Mouse (Mus musculus): ENCODE data around the gene Sptlc2. TPM values are rescaled to one million over a fixed set of nuclear protein-coding genes. Genes with fewer than 3 reads are reported as not detected.

The Sptlc2 gene
- total and polyA plus RNA-seq, 2 experiments from 2014 or later, result 32.8 to 86.9 TPM

DNA sequence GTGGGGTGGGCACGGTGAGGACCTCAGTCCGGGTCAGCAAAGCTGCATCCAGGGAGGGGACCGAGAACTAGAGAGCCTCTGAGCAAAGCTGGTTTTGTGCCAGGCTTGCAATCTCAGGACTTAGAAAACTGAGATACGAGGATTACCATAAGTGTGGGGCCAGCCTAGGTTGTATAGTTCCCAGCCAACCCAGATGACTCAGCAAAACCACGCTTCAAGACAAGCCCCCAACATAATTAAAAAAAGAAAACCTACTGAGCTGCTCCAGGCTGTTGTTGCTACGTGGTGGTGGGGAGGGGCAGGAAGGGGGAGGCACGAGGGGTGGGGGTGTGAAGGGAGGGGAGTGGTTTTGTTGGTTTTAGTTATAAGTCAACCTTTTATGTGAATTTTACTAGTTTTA is 22.8 kb upstream of the Sptlc2 start:
- Histone ChIP-seq H3K36me3 (ENCODE audit: insufficient read depth, low read length) (no peaks in the 10 kb centered on the region), H3K4me1 (ENCODE audit: insufficient read depth, low read length) (no peaks in the 10 kb centered on the region), H3K4me3 (ENCODE audit: low read length) (no peak overlapping the region), H3K4me2 (ENCODE audit: low read depth, low read length) (no peak overlapping the region), H3K9me3 (ENCODE audit: low read length) (no peaks in the 10 kb centered on the region), H3K27ac (no peak overlapping the region), H3K27me3 (ENCODE audit: insufficient read depth, low read length) (no peaks in the 10 kb centered on the region), H3K9ac (replicated peaks; ENCODE audit: low read length) (no peak overlapping the region)
- no peak for TF ChIP-seq CTCF (IDR thresholded peaks at IDR 0.05; ENCODE audit: low read depth)
- DNase-seq (ENCODE audit: low spot score) (no peak), ATAC-seq (no peak)
- WGBS, result 56% methylated on average over 7 of the region's 7 CpGs

DNA sequence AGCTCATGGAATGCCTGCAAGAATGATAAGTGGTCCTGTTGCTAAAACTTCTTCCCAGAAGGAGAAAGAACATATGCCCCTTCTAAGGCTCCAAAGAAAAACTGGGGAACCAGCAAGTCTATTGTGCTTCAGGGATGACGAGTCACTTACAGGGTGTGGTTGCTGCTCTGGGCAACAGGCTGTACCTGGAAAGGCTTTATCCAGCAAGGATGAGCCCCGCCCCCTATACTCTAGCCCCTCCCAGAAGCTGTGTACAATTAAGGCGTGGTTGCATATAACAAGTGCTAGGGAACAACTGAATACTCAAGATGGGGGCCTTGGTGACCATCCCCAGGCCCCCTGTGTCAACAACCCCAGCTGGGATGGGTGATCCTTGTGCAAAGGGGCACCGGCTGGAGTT is 21.0 kb upstream of the Sptlc2 start:
- no peaks in the 10 kb centered on the region for H3K36me3 ChIP-seq (ENCODE audit: insufficient read depth, low read length)
- WGBS, result 85% methylated on average over 4 of the region's 4 CpGs
- no peak for ATAC-seq

DNA sequence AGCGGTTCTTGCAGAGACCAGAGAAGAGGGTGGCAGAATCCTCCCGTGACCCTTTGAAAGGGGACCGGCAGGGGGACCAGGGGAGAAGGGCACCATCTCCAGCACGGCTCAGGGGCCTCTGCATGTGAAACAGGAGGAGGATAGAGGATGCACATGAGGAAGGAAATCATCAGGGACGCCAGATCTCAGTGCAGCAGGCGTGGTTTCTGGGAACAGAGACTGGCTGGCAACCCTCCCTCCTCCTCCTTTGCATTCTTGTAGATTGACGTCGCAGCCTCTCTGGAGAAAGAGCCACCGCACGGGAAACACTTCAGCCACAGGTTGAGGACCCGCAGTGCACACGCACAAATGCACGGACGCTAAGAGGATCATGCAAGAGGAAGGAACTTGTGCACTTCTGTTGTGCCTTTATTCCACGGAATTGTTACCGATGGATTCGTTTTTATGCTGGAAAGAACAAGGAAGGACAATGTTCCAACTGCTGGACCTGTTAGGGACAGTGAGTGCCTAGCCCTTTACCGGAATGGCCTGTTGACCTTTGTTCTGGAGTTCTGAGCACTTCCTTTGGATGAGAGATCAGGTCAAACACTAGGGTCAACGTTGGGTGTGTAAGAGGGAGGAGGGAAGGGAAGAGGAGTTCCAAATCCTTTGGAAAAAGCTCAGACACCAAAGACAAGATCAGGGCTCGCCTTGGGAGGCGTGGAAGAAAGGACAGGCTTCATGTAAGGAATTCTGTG is 19.9 kb upstream of the Sptlc2 start:
- Histone ChIP-seq H3K27ac (no peak overlapping the region), H3K27me3 (ENCODE audit: insufficient read depth, low read length) (no peaks in the 10 kb centered on the region), H3K9ac (replicated peaks; ENCODE audit: low read length) (no peak overlapping the region), H3K4me3 (ENCODE audit: low read length) (no peak overlapping the region), H3K4me1 (ENCODE audit: insufficient read depth, low read length) (no peaks in the 10 kb centered on the region), H3K36me3 (ENCODE audit: insufficient read depth, low read length) (no peaks in the 10 kb centered on the region), H3K4me2 (ENCODE audit: low read depth, low read length) (peak overlapping the region; percentile 29), H3K9me3 (ENCODE audit: low read length) (no peaks in the 10 kb centered on the region)
- DNase-seq (ENCODE audit: low spot score), result no peak
- WGBS, result 37% methylated on average over 21 of the region's 21 CpGs
- no peak for ATAC-seq
- no peak for TF ChIP-seq CTCF (IDR thresholded peaks at IDR 0.05; ENCODE audit: low read depth)

More for the DNA sequence above, 21.0 kb upstream of the Sptlc2 start:
- Histone ChIP-seq H3K27me3 (ENCODE audit: insufficient read depth, low read length) (no peaks in the 10 kb centered on the region), H3K27ac (no peak overlapping the region), H3K4me2 (ENCODE audit: low read depth, low read length) (no peak overlapping the region), H3K4me3 (ENCODE audit: low read length) (no peak overlapping the region), H3K9me3 (ENCODE audit: low read length) (no peaks in the 10 kb centered on the region), H3K4me1 (ENCODE audit: insufficient read depth, low read length) (no peaks in the 10 kb centered on the region), H3K9ac (replicated peaks; ENCODE audit: low read length) (no peak overlapping the region)
- DNase-seq (ENCODE audit: low spot score), result no peak
- no peak for TF ChIP-seq CTCF (IDR thresholded peaks at IDR 0.05; ENCODE audit: low read depth)

DNA sequence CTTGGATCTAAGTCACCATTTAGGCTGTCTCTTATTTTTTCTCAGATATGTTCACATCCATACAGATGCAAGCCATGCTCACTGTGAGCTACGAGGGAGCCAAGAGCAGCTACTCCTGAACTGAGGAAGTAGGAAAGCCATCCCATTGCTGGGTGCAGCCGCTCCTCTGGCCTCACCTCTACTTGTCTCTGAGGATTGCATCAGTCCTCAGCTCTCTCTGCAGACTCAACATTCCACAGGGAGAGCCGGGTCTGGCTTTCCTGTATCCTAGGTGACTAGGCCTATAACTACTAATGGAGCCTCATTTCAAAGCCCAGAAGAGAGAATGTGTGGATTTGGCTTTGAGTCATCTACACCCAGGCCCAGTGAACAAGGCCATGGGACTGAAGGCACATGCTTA is 17.6 kb upstream of the Sptlc2 start:
- no peaks in the 10 kb centered on the region for H3K4me1 ChIP-seq (ENCODE audit: insufficient read depth, low read length)
- no peak overlapping the region for H3K27ac ChIP-seq
- ATAC-seq (no peak), DNase-seq (ENCODE audit: low spot score) (no peak)
- WGBS, result 69% methylated on average over 3 of the region's 3 CpGs
- no peak for TF ChIP-seq CTCF (IDR thresholded peaks at IDR 0.05; ENCODE audit: low read depth)
- H3K36me3 ChIP-seq (ENCODE audit: insufficient read depth, low read length), result no peaks in the 10 kb centered on the region
- no peak overlapping the region for H3K9ac ChIP-seq (replicated peaks; ENCODE audit: low read length)
- H3K4me2 ChIP-seq (ENCODE audit: low read depth, low read length), result no peak overlapping the region
- no peaks in the 10 kb centered on the region for H3K27me3 ChIP-seq (ENCODE audit: insufficient read depth, low read length)
- H3K9me3 ChIP-seq (ENCODE audit: low read length), result no peaks in the 10 kb centered on the region
- H3K4me3 ChIP-seq (ENCODE audit: low read length), result no peak overlapping the region

DNA sequence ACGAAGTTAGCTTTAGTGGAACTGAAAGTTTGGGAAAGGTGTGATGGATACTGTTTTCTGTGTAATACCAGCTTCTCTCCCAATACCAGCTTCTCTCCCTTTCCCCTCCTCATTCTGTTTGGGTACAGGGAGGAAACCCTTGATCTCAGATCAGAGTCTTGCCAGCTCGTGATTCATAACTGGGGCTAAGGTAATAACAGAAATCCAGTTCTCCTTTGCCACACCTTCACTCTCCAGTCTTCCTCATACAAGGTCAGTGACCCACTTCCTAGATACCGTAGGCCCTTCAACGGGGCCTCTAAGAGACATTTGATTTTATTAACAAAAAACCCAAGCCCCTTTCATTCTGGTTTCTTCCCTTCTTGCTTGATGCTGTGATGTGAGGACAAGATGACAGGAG is 17.0 kb upstream of the Sptlc2 start:
- DNase-seq (ENCODE audit: low spot score) (no peak), ATAC-seq (no peak)
- no peak overlapping the region for H3K4me3 ChIP-seq (ENCODE audit: low read length)
- WGBS, result 93% methylated on average over 4 of the region's 4 CpGs
- TF ChIP-seq CTCF (IDR thresholded peaks at IDR 0.05; ENCODE audit: low read depth), result no peak
- H3K9me3 ChIP-seq (ENCODE audit: low read length), result no peaks in the 10 kb centered on the region
- H3K27ac ChIP-seq, result no peak overlapping the region
- H3K9ac ChIP-seq (replicated peaks; ENCODE audit: low read length), result no peak overlapping the region
- no peaks in the 10 kb centered on the region for H3K36me3 ChIP-seq (ENCODE audit: insufficient read depth, low read length)
- no peak overlapping the region for H3K4me2 ChIP-seq (ENCODE audit: low read depth, low read length)
- H3K27me3 ChIP-seq (ENCODE audit: insufficient read depth, low read length), result no peaks in the 10 kb centered on the region
- no peaks in the 10 kb centered on the region for H3K4me1 ChIP-seq (ENCODE audit: insufficient read depth, low read length)

DNA sequence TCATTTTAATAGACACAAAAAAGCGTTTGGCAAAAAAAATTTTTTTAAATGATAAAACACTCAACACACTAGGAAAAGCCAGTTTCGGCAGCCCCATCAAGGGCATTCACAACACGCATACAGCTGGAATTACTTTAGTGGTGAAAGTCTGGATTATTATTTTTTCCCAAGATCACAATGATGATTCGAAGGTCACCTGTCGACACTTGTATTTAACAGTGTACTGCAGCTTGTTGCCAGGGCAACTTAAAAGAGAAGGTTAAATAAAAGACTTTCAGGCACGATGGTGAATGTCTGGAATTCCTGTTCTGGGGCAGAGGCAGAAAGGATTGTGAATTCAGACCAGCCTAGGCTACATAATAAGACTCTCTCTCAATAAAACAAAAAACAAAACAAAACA is 13.7 kb upstream of the Sptlc2 start:
- no peak overlapping the region for H3K4me3 ChIP-seq (ENCODE audit: low read length)
- no peak overlapping the region for H3K27ac ChIP-seq
- H3K36me3 ChIP-seq (ENCODE audit: insufficient read depth, low read length), result no peaks in the 10 kb centered on the region
- no peak for TF ChIP-seq CTCF (IDR thresholded peaks at IDR 0.05; ENCODE audit: low read depth)
- DNase-seq (ENCODE audit: low spot score) (no peak), ATAC-seq (no peak)
- no peak overlapping the region for H3K9ac ChIP-seq (replicated peaks; ENCODE audit: low read length)
- no peaks in the 10 kb centered on the region for H3K4me1 ChIP-seq (ENCODE audit: insufficient read depth, low read length)
- H3K27me3 ChIP-seq (ENCODE audit: insufficient read depth, low read length), result no peaks in the 10 kb centered on the region
- WGBS, result 59% methylated on average over 6 of the region's 6 CpGs
- no peaks in the 10 kb centered on the region for H3K9me3 ChIP-seq (ENCODE audit: low read length)
- H3K4me2 ChIP-seq (ENCODE audit: low read depth, low read length), result no peak overlapping the region

- Histone ChIP-seq H3K36me3 (ENCODE audit: insufficient read depth, low read length) (no peaks in the 10 kb centered on the region), H3K4me2 (ENCODE audit: low read depth, low read length) (no peak overlapping the region), H3K4me3 (ENCODE audit: low read length) (no peak overlapping the region), H3K9me3 (ENCODE audit: low read length) (no peaks in the 10 kb centered on the region), H3K9ac (replicated peaks; ENCODE audit: low read length) (no peak overlapping the region), H3K4me1 (ENCODE audit: insufficient read depth, low read length) (no peaks in the 10 kb centered on the region), H3K27me3 (ENCODE audit: insufficient read depth, low read length) (no peaks in the 10 kb centered on the region), H3K27ac (no peak overlapping the region)
- 89% methylated on average over 10 of the region's 10 CpGs for WGBS
- no peak for TF ChIP-seq CTCF (IDR thresholded peaks at IDR 0.05; ENCODE audit: low read depth)
- ATAC-seq (no peak), DNase-seq (ENCODE audit: low spot score) (no peak)
Measured at GRCm38 (mm10) chr12:87399119-87399819, 11.1 kb upstream of the Sptlc2 start.

Measured in hindbrain, postnatal 0 days (tissue).